Mouse (Mus musculus) liver, adult 2 months (tissue): ENCODE measurements around the gene Scd3.

Source experiments
- CTCF ChIP-seq: fragments of 200-500 bp; IDR thresholded peaks from 2 replicates; pipeline ENCODE4 v1.5.1; 2011; ENCODE audit warnings: low read depth, low read length, control low read depth
- POLR2A ChIP-seq: fragments of 200-500 bp; IDR thresholded peaks from 2 replicates; pipeline ENCODE4 v1.6.1; 2011; ENCODE audit warnings: low read length, control low read depth; ENCODE audit not compliant: insufficient read depth; ENCODE audit errors: extremely low read depth

DNA sequence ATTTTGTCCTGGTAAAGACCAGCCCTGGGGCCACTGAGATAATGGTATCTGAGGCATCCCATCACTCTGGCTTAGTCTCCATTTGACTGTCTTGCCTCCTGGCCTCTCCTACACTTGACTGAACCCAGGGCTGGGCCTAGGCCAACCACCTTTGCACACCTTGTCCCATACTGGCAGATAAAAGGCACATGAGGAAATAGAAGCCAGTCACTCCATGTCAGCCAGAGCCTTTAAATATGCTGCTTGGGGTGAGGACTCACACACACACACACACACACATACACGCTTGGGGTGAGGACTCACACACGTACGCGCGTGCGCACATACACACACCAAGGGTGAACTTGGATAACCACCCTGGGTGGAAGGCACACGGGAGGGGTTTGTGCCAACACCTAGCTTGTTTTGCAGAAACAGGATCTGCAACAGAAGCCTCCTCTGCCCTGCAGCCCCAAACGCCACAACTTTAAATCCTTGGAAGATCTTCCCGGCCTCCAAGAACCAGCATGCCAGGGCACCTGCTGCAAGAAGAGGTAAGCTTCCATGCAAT, at the start of gene Scd3:
- TF ChIP-seq CTCF, result no peak
- no peak for TF ChIP-seq POLR2A
